Mouse (Mus musculus) embryo, embryonic 11.5 days (tissue): ENCODE data around the gene Zfp146.
A peak's percentile ranks its signal among the peaks of the same experiment; 100 is the strongest.
"Not testable (repeated sequence)": the region's sequence is repeated elsewhere in the genome, so short reads cannot be mapped to it uniquely, and the experiment has no call there.

Experiments
- DNase-seq: peaks from one replicate; pipeline ENCODE4 v3.0.0-alpha.2; 2012; ENCODE audit warnings: low read depth, low spot score

Gene Zfp146

GRCm38 (mm10) chr7:30122188-30122530 is 47.4 kb downstream of the Zfp146 start:
- peak; percentile 22 for DNase-seq

DNA sequence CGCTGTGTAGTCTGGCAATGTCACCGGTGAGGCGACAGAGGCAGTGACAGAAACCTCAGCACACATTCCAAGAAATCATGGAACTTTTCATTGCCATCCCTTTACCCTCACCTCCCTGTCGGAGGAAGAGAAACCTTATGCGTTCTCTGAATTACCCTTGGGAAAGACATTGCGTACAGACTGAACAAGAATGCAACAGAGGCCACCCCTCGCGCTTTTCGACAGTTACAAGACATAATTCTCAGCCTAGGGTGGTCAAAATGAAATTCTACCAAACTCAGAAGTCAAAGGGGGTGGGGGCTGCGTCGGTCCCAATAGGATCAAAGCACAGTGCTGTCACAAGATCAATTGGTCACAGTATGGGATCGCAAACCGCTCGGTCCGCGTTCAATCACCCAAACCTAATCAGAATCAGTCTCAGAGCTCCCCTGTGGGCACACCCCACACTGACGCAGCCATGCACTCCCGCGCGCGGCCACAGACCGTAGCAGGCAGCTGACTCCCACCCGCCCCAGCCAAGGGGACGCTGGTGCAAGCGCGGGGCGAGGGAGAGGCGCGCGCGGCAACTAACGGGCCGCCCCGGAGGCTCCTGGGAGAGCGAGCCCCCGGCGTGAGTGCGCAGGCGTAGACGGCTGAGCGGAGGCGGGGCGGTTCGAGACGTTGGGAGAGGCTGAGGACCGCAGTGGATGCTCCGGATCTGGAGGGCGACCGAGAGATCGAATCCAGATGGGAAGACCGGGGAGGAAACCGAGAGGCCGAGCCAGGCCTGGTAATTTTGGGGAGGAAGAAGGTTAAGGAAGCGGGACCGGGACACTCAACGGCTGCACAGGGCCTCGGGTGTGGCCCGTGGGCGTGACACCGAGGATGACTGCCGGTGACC is 48.0 kb downstream of the Zfp146 start, which contains the start of gene Zfp382:
Gene Zfp382 (plus strand): TSS at position 635 of the 880 bp plus-strand sequence.
- DNase-seq: peak; percentile 86

DNA sequence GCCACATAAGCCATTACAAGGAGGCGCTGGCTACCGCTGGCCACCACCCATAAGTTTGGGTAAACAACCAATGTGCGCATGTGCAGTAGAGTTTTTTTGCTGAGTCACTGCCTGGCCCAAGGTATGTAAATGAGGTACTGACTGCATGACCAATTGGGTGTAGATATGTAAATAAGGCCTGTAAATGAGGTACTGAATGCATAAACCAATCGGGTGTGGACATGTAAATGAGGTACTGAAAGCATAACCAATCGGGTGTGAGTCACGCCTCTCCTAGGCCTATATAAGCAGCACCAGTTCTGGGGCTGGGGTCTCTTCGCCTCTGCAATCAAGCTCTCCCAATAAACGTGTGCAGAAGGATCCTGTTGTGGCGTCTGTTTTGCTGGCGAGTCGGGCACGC is 51.6 kb downstream of the Zfp146 start:
- not testable (repeated sequence) for DNase-seq

DNA sequence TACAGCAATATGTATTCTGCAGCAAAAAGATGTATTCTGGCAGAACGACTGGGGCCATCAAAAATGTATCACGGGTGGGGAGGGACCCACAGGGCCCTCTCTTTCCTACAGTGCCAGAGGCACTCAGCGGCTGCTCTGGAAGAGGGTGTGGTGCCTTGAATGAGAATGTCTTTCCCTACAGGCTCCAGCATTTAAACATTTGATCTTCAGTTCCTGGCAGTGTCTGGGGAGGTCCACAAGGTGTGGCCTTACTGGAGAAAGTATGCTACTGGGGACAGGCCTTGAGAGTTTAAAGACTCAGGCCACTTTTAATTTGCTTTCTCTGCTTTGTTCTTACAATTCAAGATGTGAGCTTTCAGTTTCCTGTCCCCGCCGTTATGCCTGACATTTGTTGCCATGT is 53.5 kb downstream of the Zfp146 start:
- no peak for DNase-seq
